Mouse (Mus musculus): Measurements from ENCODE around the gene Slc22a20. TPM values are rescaled to one million over a fixed set of nuclear protein-coding genes. Genes with fewer than 3 reads are reported as not detected.
A peak's percentile ranks its signal among the peaks of the same experiment; 100 is the strongest.

Gene Slc22a20
- total and polyA plus RNA-seq, 2 experiments from 2014 or later, result not detected

DNA sequence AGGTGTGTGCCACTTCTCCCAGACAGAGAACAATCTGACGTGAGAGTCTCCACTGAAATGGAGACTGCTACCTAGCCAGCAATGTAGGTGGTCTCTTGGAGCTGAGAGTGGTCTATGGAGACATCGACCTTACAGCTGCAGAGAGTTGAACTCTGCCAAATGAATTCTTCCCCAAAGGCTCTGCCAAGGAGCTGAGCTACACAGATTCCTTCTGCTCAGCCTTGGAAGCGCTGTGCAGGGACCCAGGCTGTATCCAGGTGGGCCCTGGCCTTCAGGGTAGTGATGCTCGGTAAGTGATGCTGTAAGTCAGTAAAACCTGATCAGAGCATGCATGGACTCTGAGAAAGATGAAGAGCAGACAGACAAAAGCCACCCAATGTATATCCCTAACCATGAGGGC is 10.8 kb downstream of the Slc22a20 start:
- Histone ChIP-seq H3K4me3 (ENCODE audit: low read depth, low read length) (no peak overlapping the region), H3K36me3 (replicated peaks; ENCODE audit: control insufficient read depth, insufficient read depth, low read length) (no peaks in the 10 kb centered on the region), H3K9ac (replicated peaks; ENCODE audit: low read depth, low read length) (no peak overlapping the region), H3K4me1 (ENCODE audit: control insufficient read depth, insufficient read depth) (no peaks in the 10 kb centered on the region), H3K27ac (ENCODE audit: low read depth) (no peak overlapping the region), H3K9me3 (replicated peaks; ENCODE audit: control insufficient read depth, low read length) (no peaks in the 10 kb centered on the region), H3K27me3 (ENCODE audit: control insufficient read depth, insufficient read depth, low read length) (no peaks in the 10 kb centered on the region), H3K4me2 (ENCODE audit: low read depth, low read length) (no peak overlapping the region)
- no peak for ATAC-seq (ENCODE audit: insufficient read depth, low read depth)
- no peak for DNase-seq (ENCODE audit: low spot score)
- 69% methylated on average over 4 of the region's 4 CpGs for WGBS
- TF ChIP-seq EP300 (IDR thresholded peaks at IDR 0.05; ENCODE audit: low read depth) (no peak), CTCF (IDR thresholded peaks at IDR 0.05; ENCODE audit: low read depth) (no peak)

DNA sequence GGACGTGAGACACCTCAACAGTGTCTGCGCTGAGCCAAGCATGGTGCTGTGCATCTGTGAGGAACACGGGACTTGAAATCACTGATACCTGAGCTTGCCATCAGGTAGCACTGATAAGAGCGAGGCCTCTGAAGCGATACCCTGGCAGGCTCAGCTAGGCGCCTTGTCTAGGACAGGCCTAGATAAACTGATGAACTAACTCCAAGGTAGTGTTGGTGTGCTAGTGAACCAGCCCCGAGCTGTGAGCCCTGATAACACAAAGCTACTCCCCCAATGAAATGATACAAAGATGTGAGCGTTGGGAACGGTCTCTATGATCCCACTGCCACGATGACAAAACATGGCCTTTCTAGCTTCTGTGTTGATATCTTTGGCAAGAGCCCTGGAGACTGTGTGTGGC is 18.3 kb downstream of the Slc22a20 start:
- no peak overlapping the region for H3K4me2 ChIP-seq (ENCODE audit: low read depth, low read length)
- no peaks in the 10 kb centered on the region for H3K9me3 ChIP-seq (replicated peaks; ENCODE audit: control insufficient read depth, low read length)
- H3K4me3 ChIP-seq (ENCODE audit: low read depth, low read length), result no peak overlapping the region
- H3K36me3 ChIP-seq (replicated peaks; ENCODE audit: control insufficient read depth, insufficient read depth, low read length), result no peaks in the 10 kb centered on the region
- H3K27ac ChIP-seq (ENCODE audit: low read depth), result no peak overlapping the region
- WGBS, result 76% methylated on average over 10 of the region's 10 CpGs
- no peaks in the 10 kb centered on the region for H3K27me3 ChIP-seq (ENCODE audit: control insufficient read depth, insufficient read depth, low read length)
- TF ChIP-seq EP300 (IDR thresholded peaks at IDR 0.05; ENCODE audit: low read depth), result no peak
- no peak for TF ChIP-seq CTCF (IDR thresholded peaks at IDR 0.05; ENCODE audit: low read depth)
- peaks cover 9% of the 10 kb centered on the region; the same call in 1 of the 2 replicates for H3K4me1 ChIP-seq (ENCODE audit: control insufficient read depth, insufficient read depth)
- ATAC-seq (ENCODE audit: insufficient read depth, low read depth) (no peak), DNase-seq (ENCODE audit: low spot score) (no peak)
- H3K9ac ChIP-seq (replicated peaks; ENCODE audit: low read depth, low read length), result no peak overlapping the region

DNA sequence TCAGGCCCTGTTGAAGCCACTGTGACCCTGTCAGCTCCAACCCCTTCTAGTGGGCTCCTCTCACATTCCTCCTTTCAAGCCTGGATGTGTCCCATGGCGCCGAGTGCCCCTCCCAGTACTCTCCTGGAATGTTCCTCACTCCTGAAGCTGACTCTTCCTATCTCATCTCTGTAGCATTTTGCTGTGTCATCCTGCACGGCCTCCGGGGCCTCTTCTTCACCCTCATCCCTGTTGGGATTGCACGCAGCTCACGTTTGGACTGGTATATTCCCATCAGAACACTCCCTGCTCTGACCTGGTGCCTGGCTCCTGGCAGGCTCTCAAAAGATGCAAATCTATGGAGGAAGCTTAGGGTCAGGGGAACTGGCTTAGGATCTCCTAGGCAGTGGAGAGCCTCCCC is 19.2 kb downstream of the Slc22a20 start:
- H3K36me3 ChIP-seq (replicated peaks; ENCODE audit: control insufficient read depth, insufficient read depth, low read length), result no peaks in the 10 kb centered on the region
- TF ChIP-seq EP300 (IDR thresholded peaks at IDR 0.05; ENCODE audit: low read depth) (no peak), CTCF (IDR thresholded peaks at IDR 0.05; ENCODE audit: low read depth) (no peak)
- no peak overlapping the region for H3K27ac ChIP-seq (ENCODE audit: low read depth)
- peaks cover 9% of the 10 kb centered on the region; the same call in 1 of the 2 replicates for H3K4me1 ChIP-seq (ENCODE audit: control insufficient read depth, insufficient read depth)
- H3K27me3 ChIP-seq (ENCODE audit: control insufficient read depth, insufficient read depth, low read length), result no peaks in the 10 kb centered on the region
- ATAC-seq (ENCODE audit: insufficient read depth, low read depth) (no peak), DNase-seq (ENCODE audit: low spot score) (no peak)
- no peak overlapping the region for H3K9ac ChIP-seq (replicated peaks; ENCODE audit: low read depth, low read length)
- H3K4me3 ChIP-seq (ENCODE audit: low read depth, low read length), result no peak overlapping the region
- 42% methylated on average over 6 of the region's 6 CpGs for WGBS
- no peaks in the 10 kb centered on the region for H3K9me3 ChIP-seq (replicated peaks; ENCODE audit: control insufficient read depth, low read length)
- no peak overlapping the region for H3K4me2 ChIP-seq (ENCODE audit: low read depth, low read length)

DNA sequence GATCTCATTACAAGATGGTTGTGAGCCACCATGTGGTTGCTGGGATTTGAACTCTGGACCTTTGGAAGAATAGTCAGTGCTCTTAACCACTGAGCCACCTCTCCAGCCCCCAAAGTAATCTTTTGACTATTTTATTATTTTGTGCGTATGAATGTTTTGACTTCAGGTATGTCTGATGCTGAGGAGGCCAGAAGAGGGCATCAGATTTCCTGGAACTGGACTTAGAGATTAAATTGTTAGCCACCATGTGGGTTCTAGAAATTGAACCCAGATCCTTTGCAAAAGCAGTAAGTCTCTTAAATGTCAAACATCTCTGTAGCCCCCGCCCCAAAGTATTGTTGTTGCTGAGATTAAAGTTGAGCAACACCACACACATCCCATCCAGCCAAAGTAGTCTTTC is 20.0 kb downstream of the Slc22a20 start:
- ATAC-seq (ENCODE audit: insufficient read depth, low read depth), result no peak
- Histone ChIP-seq H3K27ac (ENCODE audit: low read depth) (no peak overlapping the region), H3K36me3 (replicated peaks; ENCODE audit: control insufficient read depth, insufficient read depth, low read length) (no peaks in the 10 kb centered on the region), H3K9me3 (replicated peaks; ENCODE audit: control insufficient read depth, low read length) (no peaks in the 10 kb centered on the region), H3K27me3 (ENCODE audit: control insufficient read depth, insufficient read depth, low read length) (no peaks in the 10 kb centered on the region), H3K4me1 (ENCODE audit: control insufficient read depth, insufficient read depth) (peaks cover 9% of the 10 kb centered on the region; the same call in 1 of the 2 replicates), H3K4me2 (ENCODE audit: low read depth, low read length) (no peak overlapping the region), H3K9ac (replicated peaks; ENCODE audit: low read depth, low read length) (no peak overlapping the region), H3K4me3 (ENCODE audit: low read depth, low read length) (no peak overlapping the region)
- 95% methylated on average over 2 of the region's 2 CpGs for WGBS
- TF ChIP-seq CTCF (IDR thresholded peaks at IDR 0.05; ENCODE audit: low read depth), result no peak
- no peak for TF ChIP-seq EP300 (IDR thresholded peaks at IDR 0.05; ENCODE audit: low read depth)
- DNase-seq (ENCODE audit: low spot score), result no peak

DNA sequence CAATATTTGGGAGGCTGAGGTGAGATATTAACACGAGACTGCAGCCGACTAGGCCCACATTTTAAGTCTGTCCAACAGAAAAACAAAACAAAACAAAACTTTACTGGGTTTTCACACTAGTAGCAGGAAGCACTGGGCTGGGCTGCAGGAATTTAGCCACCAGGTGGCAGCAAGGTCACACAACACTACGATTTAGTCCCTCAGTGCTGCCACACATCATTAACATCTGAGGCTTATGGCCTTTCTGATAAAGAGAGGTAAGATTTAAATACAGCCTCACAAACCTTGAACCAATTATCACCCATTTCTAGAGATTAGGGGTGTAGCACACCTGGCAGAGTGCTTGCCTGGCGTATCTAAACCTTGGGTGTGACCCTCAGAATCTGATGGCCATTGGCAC is 20.7 kb downstream of the Slc22a20 start:
- Histone ChIP-seq H3K9me3 (replicated peaks; ENCODE audit: control insufficient read depth, low read length) (no peaks in the 10 kb centered on the region), H3K4me1 (ENCODE audit: control insufficient read depth, insufficient read depth) (peaks cover 9% of the 10 kb centered on the region; the same call in 1 of the 2 replicates), H3K4me3 (ENCODE audit: low read depth, low read length) (no peak overlapping the region), H3K27me3 (ENCODE audit: control insufficient read depth, insufficient read depth, low read length) (no peaks in the 10 kb centered on the region), H3K4me2 (ENCODE audit: low read depth, low read length) (no peak overlapping the region), H3K9ac (replicated peaks; ENCODE audit: low read depth, low read length) (no peak overlapping the region), H3K36me3 (replicated peaks; ENCODE audit: control insufficient read depth, insufficient read depth, low read length) (0 out of 2 replicates have a peak, but pooled peaks cover 2% of the 10 kb centered on the region), H3K27ac (ENCODE audit: low read depth) (no peak overlapping the region)
- TF ChIP-seq CTCF (IDR thresholded peaks at IDR 0.05; ENCODE audit: low read depth), result peak; percentile 85
- TF ChIP-seq EP300 (IDR thresholded peaks at IDR 0.05; ENCODE audit: low read depth), result no peak
- WGBS, result 10% methylated on average over 4 of the region's 4 CpGs
- ATAC-seq (ENCODE audit: insufficient read depth, low read depth), result peak; percentile 56; the same call in 1 of the 2 replicates
- peak; percentile 60 for DNase-seq (ENCODE audit: low spot score)

DNA sequence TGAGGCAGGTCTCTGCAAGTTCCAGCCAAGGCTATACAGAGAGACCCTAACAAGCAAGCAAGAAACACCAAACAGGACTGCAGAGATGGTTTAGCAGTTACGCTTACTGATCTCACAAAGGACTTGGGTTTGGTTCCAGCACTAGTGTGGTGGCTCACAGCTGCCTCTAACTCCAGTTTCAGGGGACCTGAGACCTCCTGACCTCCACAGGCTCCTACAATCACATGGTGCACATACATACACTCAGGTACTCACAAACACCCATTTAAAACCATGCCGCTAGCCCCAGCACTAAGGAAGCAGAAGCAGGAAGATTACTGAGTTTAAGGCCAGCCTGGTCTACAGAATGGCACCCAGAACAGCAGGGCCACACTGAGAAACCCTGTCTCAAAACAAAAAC is 21.1 kb downstream of the Slc22a20 start:
- ATAC-seq (ENCODE audit: insufficient read depth, low read depth) (no peak), DNase-seq (ENCODE audit: low spot score) (no peak)
- Histone ChIP-seq H3K27ac (ENCODE audit: low read depth) (no peak overlapping the region), H3K4me1 (ENCODE audit: control insufficient read depth, insufficient read depth) (peaks cover 9% of the 10 kb centered on the region; the same call in 1 of the 2 replicates), H3K4me2 (ENCODE audit: low read depth, low read length) (peak overlapping the region; percentile 86; the same call in 1 of the 2 replicates), H3K27me3 (ENCODE audit: control insufficient read depth, insufficient read depth, low read length) (no peaks in the 10 kb centered on the region), H3K36me3 (replicated peaks; ENCODE audit: control insufficient read depth, insufficient read depth, low read length) (0 out of 2 replicates have a peak, but pooled peaks cover 2% of the 10 kb centered on the region), H3K9ac (replicated peaks; ENCODE audit: low read depth, low read length) (no peak overlapping the region), H3K4me3 (ENCODE audit: low read depth, low read length) (no peak overlapping the region; the same call in 1 of the 2 replicates), H3K9me3 (replicated peaks; ENCODE audit: control insufficient read depth, low read length) (no peaks in the 10 kb centered on the region)
- WGBS, result 79% methylated on average over 2 of the region's 2 CpGs
- TF ChIP-seq CTCF (IDR thresholded peaks at IDR 0.05; ENCODE audit: low read depth), result no peak
- TF ChIP-seq EP300 (IDR thresholded peaks at IDR 0.05; ENCODE audit: low read depth), result no peak

All from heart, postnatal 0 days (tissue).